Mouse (Mus musculus) heart, adult 11 months (tissue): ENCODE data around the gene Gm8246.
"Not testable (repeated sequence)": the region's sequence is repeated elsewhere in the genome, so short reads cannot be mapped to it uniquely, and the experiment has no call there.

ENCODE experiments used
- DNase-seq: peaks from one replicate; pipeline ENCODE4 v3.0.0; 2022

Gene Gm8246

DNA sequence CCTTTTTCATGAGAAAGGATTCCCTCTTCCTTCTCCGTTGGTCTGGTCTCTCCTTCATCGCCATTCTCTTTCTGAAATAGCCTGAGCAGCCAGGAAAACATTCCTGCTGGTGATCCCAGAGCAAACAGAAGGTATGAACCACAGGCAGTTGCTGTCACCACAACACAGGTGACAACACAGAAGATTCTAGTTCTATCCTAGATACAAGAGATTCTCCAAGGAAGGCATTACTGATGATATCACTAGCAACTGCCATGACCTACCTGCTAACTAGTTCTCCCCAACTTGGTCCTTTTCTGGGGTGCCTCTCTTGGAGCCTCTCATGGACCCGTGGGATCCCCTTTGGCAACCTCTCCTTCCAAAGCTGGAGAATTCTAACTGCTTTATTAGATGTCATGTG is at the start of gene Gm8246:
Gene Gm8246 (minus strand): TSS at position 101 of the 400 bp plus-strand sequence.
- not testable (repeated sequence) for DNase-seq

DNA sequence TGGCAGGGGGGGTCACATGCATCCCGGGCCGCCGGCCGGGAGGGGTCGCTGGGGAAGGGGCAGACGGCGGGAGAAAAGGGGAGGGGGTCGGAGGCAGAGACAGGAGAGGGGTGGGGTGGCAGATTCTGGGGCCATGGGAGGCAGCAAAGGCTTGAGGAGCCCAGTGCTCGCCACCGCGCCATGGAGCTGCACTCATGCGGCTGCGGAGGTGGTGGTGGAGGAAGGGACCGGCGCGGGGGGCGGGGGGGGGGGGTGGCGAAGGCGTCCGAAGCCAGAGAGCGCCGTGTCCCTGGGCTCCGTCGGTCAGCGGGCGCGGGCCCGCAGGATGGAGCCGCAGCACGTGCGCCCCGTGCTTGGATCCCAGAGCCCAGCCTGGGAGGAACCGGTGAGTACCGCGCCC is 23.7 kb upstream of the Gm8246 start, which contains the start of gene Gm3488:
Gene Gm3488 (plus strand): TSS at position 301 of the 400 bp plus-strand sequence.
- DNase-seq = not testable (repeated sequence)

DNA sequence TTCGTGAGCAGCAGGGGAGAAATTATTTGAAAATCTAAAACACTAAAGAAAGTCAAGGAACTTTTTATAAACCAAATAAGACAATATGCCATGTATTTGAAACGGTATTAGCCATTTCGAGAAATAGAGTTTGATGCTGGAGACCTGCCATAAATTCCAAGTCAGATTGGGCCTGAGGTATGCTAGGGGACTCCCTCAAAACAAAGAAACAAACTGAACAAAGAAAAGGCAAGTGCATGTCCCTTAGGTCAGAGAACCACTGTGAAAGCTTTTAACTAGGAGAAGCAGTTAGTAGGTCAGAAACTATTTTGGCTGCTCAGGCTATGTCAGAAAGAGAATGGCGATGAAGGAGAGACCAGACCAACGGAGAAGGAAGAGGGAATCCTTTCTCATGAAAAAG is 6.3 kb upstream of the Gm8246 start, which contains the start of gene Gm3187:
Gene Gm3187 (plus strand): TSS at position 301 of the 400 bp plus-strand sequence.
- DNase-seq = not testable (repeated sequence)

DNA sequence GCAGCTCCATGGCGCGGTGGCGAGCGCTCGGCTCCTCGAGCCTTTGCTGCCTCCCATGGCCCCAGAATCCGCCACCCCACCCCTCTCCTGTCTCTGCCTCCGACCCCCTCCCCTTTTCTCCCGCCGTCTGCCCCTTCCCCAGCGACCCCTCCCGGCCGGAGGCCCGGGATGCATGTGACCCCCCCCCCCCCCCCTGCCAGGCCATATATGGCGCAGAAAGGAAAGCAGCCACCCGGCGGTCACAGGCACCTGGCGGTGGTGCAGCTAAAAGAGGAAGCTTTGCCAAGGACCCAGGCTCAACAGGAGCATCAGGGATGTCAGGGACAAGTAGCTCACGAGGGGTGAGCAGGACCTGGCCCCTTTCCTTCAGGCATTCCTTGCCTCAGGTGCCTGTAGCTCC is 17.2 kb downstream of the Gm8246 start:
- not testable (repeated sequence) for DNase-seq

DNA sequence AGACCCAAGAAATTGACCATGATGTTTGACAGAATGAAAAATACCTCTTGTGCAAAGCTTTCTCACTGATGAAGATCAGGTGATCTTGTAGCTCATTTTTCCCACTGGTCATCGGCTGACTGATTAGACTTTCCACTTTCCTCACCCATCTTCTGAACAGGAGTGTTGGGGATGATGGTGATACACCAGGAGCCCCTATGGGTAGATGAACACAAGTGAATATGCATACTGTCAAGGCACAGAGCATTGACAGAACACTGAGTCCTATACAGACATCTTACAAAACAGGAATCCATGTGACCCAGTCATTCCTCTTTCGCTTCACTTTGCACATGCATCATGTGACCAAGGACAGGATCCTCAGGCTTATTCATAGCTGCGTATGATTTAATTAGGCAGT is 22.3 kb downstream of the Gm8246 start, which contains the start of gene Gm3194:
Gene Gm3194 (minus strand): TSS at position 101 of the 400 bp plus-strand sequence.
- not testable (repeated sequence) for DNase-seq
